Comparison of ENCODE assay signal across 8 mouse cellular contexts in the genomic region with DNA sequence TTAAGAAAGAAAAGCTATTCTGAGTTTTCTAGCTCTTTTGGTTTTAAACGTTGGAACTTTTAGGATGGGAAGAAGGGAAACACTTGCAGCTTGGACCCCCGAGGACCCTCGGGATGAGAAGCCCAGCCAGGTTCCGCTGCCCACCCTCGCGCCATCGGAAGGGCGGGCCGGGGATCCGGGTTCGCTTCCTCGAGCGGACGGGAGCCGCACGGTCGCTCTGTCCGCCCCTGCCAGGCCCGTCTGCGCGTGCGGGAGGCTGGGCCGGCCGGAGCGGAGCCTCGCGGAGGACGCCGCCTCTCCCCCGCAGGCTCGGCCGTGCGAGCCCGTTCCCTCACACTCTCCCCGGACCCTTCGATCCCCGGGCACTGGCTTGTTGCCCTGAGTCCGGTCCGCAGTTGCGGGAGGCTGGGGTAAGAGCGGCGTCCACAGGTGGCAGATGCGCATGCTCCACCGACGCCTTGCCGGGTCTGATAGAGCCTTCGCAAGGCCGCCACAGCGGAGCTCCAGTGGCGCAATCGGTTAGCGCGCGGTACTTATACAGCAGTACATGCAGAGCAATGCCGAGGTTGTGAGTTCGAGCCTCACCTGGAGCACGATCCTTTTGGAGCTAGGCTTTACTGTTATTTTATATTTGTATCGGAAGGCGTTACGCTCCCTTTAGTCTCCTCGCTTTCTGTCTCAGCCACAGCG. TPM values are rescaled to one million over a fixed set of nuclear protein-coding genes. Genes with fewer than 3 reads are reported as not detected.
A peak's percentile ranks its signal among the peaks of the same experiment; 100 is the strongest.
DNase-seq lines count a peak whose midpoint lies in the region; ATAC-seq and TF ChIP-seq lines count a peak whose summit lies in the region.

No protein-coding gene starts in this region.

- peak; percentile 21; the same call in 1 of the 2 replicates for TF ChIP-seq CTCF in bone marrow, adult 2 months (IDR thresholded peaks at IDR 0.05; ENCODE audit: control insufficient read depth, insufficient read depth, low read length)

- peak; percentile 75; the same call in 1 of the 2 replicates for TF ChIP-seq POLR2A in bone marrow, adult 2 months (IDR thresholded peaks at IDR 0.05; ENCODE audit: borderline replicate concordance, control insufficient read depth, low read depth, low read length)

- peak overlapping the region; percentile 81 for H3K4me2 ChIP-seq in embryonic facial prominence, embryonic 15.5 days (replicated peaks)
- H3K4me2 ChIP-seq in kidney, embryonic 15.5 days: peak overlapping the region; percentile 87

- H3K27ac ChIP-seq in bone marrow, adult 2 months (ENCODE audit: control insufficient read depth, insufficient read depth, low read depth, low read length, poor library complexity): peak overlapping the region; percentile 94
- peak overlapping the region; percentile 95 for H3K27ac ChIP-seq in embryonic facial prominence, embryonic 15.5 days (replicated peaks)
- H3K27ac ChIP-seq in heart, embryonic 10.5 days: peak overlapping the region; percentile 93
- peak overlapping the region; percentile 94 for H3K27ac ChIP-seq in kidney, embryonic 15.5 days

- H3K4me3 ChIP-seq in bone marrow, adult 2 months (replicated peaks; ENCODE audit: control insufficient read depth, low read depth, low read length): peak overlapping the region; percentile 90
- peak overlapping the region; percentile 80 for H3K4me3 ChIP-seq in embryonic facial prominence, embryonic 15.5 days (replicated peaks)
- peak overlapping the region; percentile 82 for H3K4me3 ChIP-seq in heart, embryonic 10.5 days
- peak overlapping the region; percentile 82 for H3K4me3 ChIP-seq in kidney, embryonic 15.5 days (replicated peaks)

- H3K36me3 ChIP-seq in embryonic facial prominence, embryonic 15.5 days: no peaks in the 10 kb centered on the region
- H3K36me3 ChIP-seq in heart, embryonic 10.5 days: no peaks in the 10 kb centered on the region
- no peaks in the 10 kb centered on the region for H3K36me3 ChIP-seq in kidney, embryonic 15.5 days

- under 1% methylated on average over 57 of the region's 62 CpGs for WGBS in bone marrow, adult 2 months
- under 1% methylated on average over 62 of the region's 62 CpGs for WGBS in embryonic facial prominence, embryonic 15.5 days
- under 1% methylated on average over 62 of the region's 62 CpGs for WGBS in heart, embryonic 10.5 days
- under 1% methylated on average over 62 of the region's 62 CpGs for WGBS in kidney, embryonic 15.5 days

- H3K9ac ChIP-seq in embryonic facial prominence, embryonic 15.5 days: peak overlapping the region; percentile 72
- H3K9ac ChIP-seq in kidney, embryonic 15.5 days: peak overlapping the region; percentile 73

- peak; percentile 94 for ATAC-seq in embryonic facial prominence, embryonic 15.5 days (ENCODE audit: insufficient number of reproducible peaks, low FRiP score, low TSS enrichment, low read depth)
- peak; percentile 93 for ATAC-seq in kidney, embryonic 15.5 days (replicated peaks; ENCODE audit: low FRiP score)
- ATAC-seq in monocyte, adult 5-6 weeks (replicated peaks; ENCODE audit: insufficient number of reproducible peaks, low FRiP score, low TSS enrichment, poor library complexity, severe bottlenecking): peak; percentile 78

- no peaks in the 10 kb centered on the region; the same call in 1 of the 2 replicates for H3K4me1 ChIP-seq in bone marrow, adult 2 months (ENCODE audit: control insufficient read depth, insufficient read depth, low read length)
- peaks cover 6% of the 10 kb centered on the region for H3K4me1 ChIP-seq in embryonic facial prominence, embryonic 15.5 days
- peaks cover 9% of the 10 kb centered on the region; the same call in 1 of the 2 replicates for H3K4me1 ChIP-seq in heart, embryonic 10.5 days
- peaks cover 11% of the 10 kb centered on the region for H3K4me1 ChIP-seq in kidney, embryonic 15.5 days

- H3K9me3 ChIP-seq in embryonic facial prominence, embryonic 15.5 days (replicated peaks): no peaks in the 10 kb centered on the region
- H3K9me3 ChIP-seq in heart, embryonic 10.5 days: no peaks in the 10 kb centered on the region
- H3K9me3 ChIP-seq in kidney, embryonic 15.5 days (replicated peaks): no peaks in the 10 kb centered on the region

- H3K27me3 ChIP-seq in embryonic facial prominence, embryonic 15.5 days: no peaks in the 10 kb centered on the region
- peaks cover 15% of the 10 kb centered on the region for H3K27me3 ChIP-seq in heart, embryonic 10.5 days (ENCODE audit: insufficient read depth, poor library complexity, severe bottlenecking)
- H3K27me3 ChIP-seq in kidney, embryonic 15.5 days: no peaks in the 10 kb centered on the region

- DNase-seq in 416B (ENCODE audit: low read depth) (peak; percentile 93), liver (peak; percentile 97)
- peak; percentile 97 for DNase-seq in heart, embryonic 10.5 days (ENCODE audit: low spot score)
- DNase-seq in spleen, postnatal 4 days (ENCODE audit: low spot score in 2 of 2): peak; percentile 97 to 100

RNA-seq across cellular contexts. Expression of a gene that starts 13.8 kb away (rescaled TPM):
- polyA plus RNA-seq in bone marrow, adult 2 months (2011; ENCODE audit: insufficient read depth, insufficient read length, low replicate concordance, missing spikeins): 41.3 and 96.3 TPM in 2 replicates
- 1.1 and 1.6 TPM in 2 replicates for polyA plus RNA-seq in embryonic facial prominence, embryonic 15.5 days (2015; fragmentation: Nextera tagmentation; extraction: Ambion mirVana)
- polyA plus RNA-seq in heart, embryonic 10.5 days (2016; fragmentation: Nextera tagmentation; extraction: Ambion mirVana): 0.41 and 0.68 TPM in 2 replicates
- polyA plus RNA-seq in kidney, embryonic 15.5 days (2015; fragmentation: Nextera tagmentation; extraction: Ambion mirVana): 1.8 and 2.3 TPM in 2 replicates
- total RNA-seq in monocyte, adult 5-6 weeks (2017): 60.0 to 68.3 TPM (median 64.2 TPM) in 3 replicates

Comparison
In these comparisons a context has a peak if more than half of its experiments do, and no peak if none do; other contexts are left out.
1. Peak in every context shown above with its lines: DNase-seq, ATAC-seq, H3K4me3 ChIP-seq and H3K27ac ChIP-seq.
2. RNA of a gene that starts 13.8 kb away (polyA plus RNA-seq): 41.3 to 96.3 TPM in bone marrow, adult 2 months; 1.8 to 2.3 TPM in kidney, embryonic 15.5 days, 1.1 to 1.6 TPM in embryonic facial prominence, embryonic 15.5 days and 0.41 to 0.68 TPM in heart, embryonic 10.5 days; every median in the first group is over 10 times any median in the second.